Mouse (Mus musculus) forebrain, embryonic 11.5 days (tissue): ENCODE data around the gene Zfp536. TPM values are rescaled to one million over a fixed set of nuclear protein-coding genes. Genes with fewer than 3 reads are reported as not detected.

Experiments
- ATAC-seq: fragments of 200-750 bp; cut with Nextera tagmentation; replicated peaks from 2 replicates; pipeline ENCODE4 v1.8.0; 2017; ENCODE audit warnings: moderate TSS enrichment; ENCODE audit not compliant: low FRiP score
- DNase-seq: peaks from one replicate; pipeline ENCODE4 v3.0.0-alpha.2; 2017; ENCODE audit warnings: low spot score
- H3K27ac ChIP-seq: fragments of 300-500 bp; sonication (generic); 2 replicates; pipeline ENCODE4 v1.5.1; 2014; ENCODE audit warnings: low read depth, low read length
- H3K27me3 ChIP-seq: fragments of 300-500 bp; sonication (generic); 2 replicates; pipeline ENCODE4 v1.6.1; 2014; ENCODE audit warnings: mild to moderate bottlenecking, low read length, mixed read lengths; ENCODE audit not compliant: control insufficient read depth, insufficient read depth
- H3K36me3 ChIP-seq: fragments of 300-500 bp; sonication (generic); 2 replicates; pipeline ENCODE4 v1.6.1; 2014; ENCODE audit warnings: mild to moderate bottlenecking, low read length, moderate library complexity, mixed read lengths; ENCODE audit not compliant: control insufficient read depth, insufficient read depth
- H3K4me1 ChIP-seq: fragments of 300-500 bp; sonication (generic); replicated peaks from 2 replicates; pipeline ENCODE4 v1.6.1; 2014; ENCODE audit warnings: low read length, mixed read lengths; ENCODE audit not compliant: control insufficient read depth, insufficient read depth
- H3K4me2 ChIP-seq: fragments of 300-500 bp; sonication (generic); 2 replicates; pipeline ENCODE4 v1.6.1; 2014; ENCODE audit warnings: low read depth, mild to moderate bottlenecking, low read length, moderate library complexity, mixed read lengths; ENCODE audit not compliant: severe bottlenecking
- H3K4me3 ChIP-seq: fragments of 300-500 bp; sonication (generic); 2 replicates; pipeline ENCODE4 v1.5.1; 2014; ENCODE audit warnings: low read depth, low read length
- H3K9ac ChIP-seq: fragments of 300-500 bp; sonication (generic); 2 replicates; pipeline ENCODE4 v1.6.1; 2014; ENCODE audit warnings: low read length
- H3K9me3 ChIP-seq: fragments of 300-500 bp; sonication (generic); 2 replicates; pipeline ENCODE4 v1.6.1; 2016; ENCODE audit warnings: low read length, mixed read lengths; ENCODE audit not compliant: control insufficient read depth
- WGBS: fragments of 180-500 bp; shearing (Covaris S2); extraction: QIAGEN DNeasy Blood & Tissue Kit; methylation state at CpG from one replicate; pipeline ENCODE4 v1.1.7; 2014; 5-methylcytosine and 5-hydroxymethylcytosine counted together
- polyA plus RNA-seq: library from polyadenylated mRNA; unstranded; fragments of >200 nt; fragmentation: Nextera tagmentation; extraction: Ambion mirVana; gene quantifications from 2 replicates; pipeline ENCODE4 v1.2.1, GENCODE M21; 2014

The Zfp536 gene
- polyA plus RNA-seq, 1 experiment from 2014 or later, result 41.8 TPM

DNA sequence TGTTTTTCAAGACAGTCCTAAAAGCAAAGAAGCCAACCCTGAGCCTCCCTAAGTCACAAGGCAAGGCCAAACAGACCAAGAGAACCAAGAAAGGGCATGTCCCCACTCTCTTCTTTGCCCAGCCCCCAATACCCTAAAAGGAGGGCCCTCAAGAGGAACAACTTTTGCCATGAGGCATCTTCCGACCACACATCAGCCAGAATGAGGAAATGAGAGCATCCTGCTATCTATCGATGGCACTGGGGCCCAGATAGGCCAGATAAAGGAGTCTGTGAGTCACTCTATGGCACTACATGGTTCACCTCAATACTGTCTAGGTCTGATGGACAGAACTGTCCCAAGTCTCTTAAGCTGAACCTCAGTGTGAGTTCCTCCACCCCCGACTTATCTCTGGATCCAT is 335.6 kb downstream of the Zfp536 start:
- WGBS, result 88% methylated on average over 3 of the region's 3 CpGs
- H3K9ac ChIP-seq, result no peak overlapping the region
- H3K4me3 ChIP-seq, result no peak overlapping the region
- no peaks in the 10 kb centered on the region for H3K27me3 ChIP-seq
- DNase-seq (peak; percentile 5), ATAC-seq (no peak)
- H3K4me1 ChIP-seq, result peaks cover 4% of the 10 kb centered on the region; the same call in 1 of the 2 replicates
- no peak overlapping the region for H3K27ac ChIP-seq
- H3K4me2 ChIP-seq, result no peak overlapping the region
- H3K36me3 ChIP-seq, result no peaks in the 10 kb centered on the region
- no peaks in the 10 kb centered on the region for H3K9me3 ChIP-seq

DNA sequence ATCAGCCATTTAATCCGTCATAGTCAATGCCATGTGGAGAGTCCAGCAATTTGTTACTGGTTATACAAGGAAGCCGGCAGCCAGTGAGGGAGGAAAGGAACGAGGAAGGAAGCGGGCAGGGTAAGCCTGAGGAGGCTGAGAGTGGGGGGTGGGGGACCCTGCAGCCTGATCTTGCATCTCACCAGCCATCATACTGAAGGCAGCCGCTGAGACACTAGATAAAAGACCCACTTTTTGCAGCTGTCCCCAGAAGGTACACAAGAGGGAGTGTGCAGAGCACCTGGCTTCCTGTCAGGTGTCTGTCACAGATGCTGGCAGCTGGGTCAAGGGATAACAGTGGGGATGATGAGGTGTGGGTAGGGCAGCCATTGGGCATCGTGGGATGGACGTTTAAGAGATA is 340.3 kb downstream of the Zfp536 start:
- WGBS, result 64% methylated on average over 7 of the region's 7 CpGs
- no peak overlapping the region for H3K4me3 ChIP-seq
- no peaks in the 10 kb centered on the region for H3K27me3 ChIP-seq
- H3K36me3 ChIP-seq, result no peaks in the 10 kb centered on the region
- H3K4me2 ChIP-seq, result no peak overlapping the region
- 0 out of 2 replicates have a peak, but pooled peaks cover 5% of the 10 kb centered on the region for H3K4me1 ChIP-seq
- no peak overlapping the region for H3K9ac ChIP-seq
- no peak overlapping the region for H3K27ac ChIP-seq
- ATAC-seq (no peak), DNase-seq (peak; percentile 35)
- H3K9me3 ChIP-seq, result no peaks in the 10 kb centered on the region

DNA sequence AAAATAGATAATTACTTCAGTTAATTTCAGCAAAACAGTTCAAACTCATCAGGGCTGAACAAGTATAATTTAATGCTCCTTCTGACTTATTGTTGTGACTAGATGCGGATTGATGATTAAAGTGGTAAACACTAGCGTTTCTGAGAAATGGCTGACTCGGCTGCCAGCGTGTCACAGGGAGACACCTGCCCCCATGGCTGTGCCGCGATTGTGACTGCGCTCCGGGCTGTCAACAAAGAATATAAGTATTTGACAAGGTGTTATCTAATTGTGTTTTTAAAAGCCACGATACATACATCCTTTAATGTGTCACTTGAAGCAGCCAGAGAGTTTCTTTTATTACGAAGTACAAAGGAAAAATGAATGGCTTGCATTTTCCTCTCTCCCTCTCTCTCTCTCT is 342.0 kb downstream of the Zfp536 start:
- 77% methylated on average over 10 of the region's 10 CpGs for WGBS
- H3K27me3 ChIP-seq, result no peaks in the 10 kb centered on the region
- H3K9ac ChIP-seq, result no peak overlapping the region
- no peak for ATAC-seq
- peak; percentile 38 for DNase-seq
- no peak overlapping the region for H3K27ac ChIP-seq
- H3K4me1 ChIP-seq, result 0 out of 2 replicates have a peak, but pooled peaks cover 5% of the 10 kb centered on the region
- H3K4me2 ChIP-seq, result no peak overlapping the region
- no peaks in the 10 kb centered on the region for H3K9me3 ChIP-seq
- H3K36me3 ChIP-seq, result no peaks in the 10 kb centered on the region
- no peak overlapping the region for H3K4me3 ChIP-seq

DNA sequence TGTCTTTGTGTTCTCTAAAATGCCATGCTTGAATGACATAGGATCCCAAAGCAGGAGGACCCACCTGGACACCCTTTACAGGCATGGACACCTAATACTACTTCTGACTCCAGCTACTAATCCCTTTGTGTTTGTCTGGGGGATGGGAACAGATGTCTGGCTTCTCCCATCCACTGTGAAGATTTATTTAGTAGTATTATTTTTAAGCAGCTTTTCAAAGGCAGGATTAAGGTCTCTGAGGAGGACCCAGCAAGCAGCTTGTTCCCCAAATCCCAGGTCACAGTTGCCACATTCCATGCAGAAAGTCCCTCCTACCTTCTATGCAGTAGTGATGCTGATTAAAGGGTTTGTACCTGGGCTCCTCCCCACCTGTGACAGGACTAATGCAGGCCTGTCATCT is 347.4 kb downstream of the Zfp536 start:
- no peaks in the 10 kb centered on the region for H3K4me1 ChIP-seq
- H3K4me3 ChIP-seq, result no peak overlapping the region
- DNase-seq (no peak), ATAC-seq (no peak)
- no peak overlapping the region for H3K4me2 ChIP-seq
- H3K9me3 ChIP-seq, result no peaks in the 10 kb centered on the region
- no peak overlapping the region for H3K9ac ChIP-seq
- no peaks in the 10 kb centered on the region for H3K36me3 ChIP-seq
- H3K27me3 ChIP-seq, result no peaks in the 10 kb centered on the region
- no peak overlapping the region for H3K27ac ChIP-seq

DNA sequence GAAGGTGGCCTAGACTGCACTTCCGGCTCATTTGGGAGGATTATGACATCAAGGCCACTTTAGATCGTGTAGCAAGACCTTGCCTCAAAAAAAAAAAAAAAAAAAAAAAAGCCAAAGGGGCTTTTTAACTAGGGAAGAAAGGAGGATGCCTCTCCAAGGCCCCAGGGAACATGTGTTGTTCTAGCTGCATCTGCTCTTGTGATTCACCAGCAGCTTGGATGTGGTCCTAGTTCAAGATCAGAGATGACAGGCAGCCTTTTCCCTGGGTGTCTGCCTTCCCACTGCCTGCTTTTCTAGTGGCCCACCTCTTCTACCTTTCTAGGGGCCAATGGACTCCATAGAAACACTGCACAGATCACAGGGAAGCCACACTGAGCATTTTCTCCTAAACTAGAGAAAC is 350.5 kb downstream of the Zfp536 start:
- DNase-seq (no peak), ATAC-seq (no peak)
- Histone ChIP-seq H3K4me1 (no peaks in the 10 kb centered on the region), H3K4me2 (no peak overlapping the region), H3K27ac (no peak overlapping the region), H3K27me3 (no peaks in the 10 kb centered on the region), H3K9ac (no peak overlapping the region), H3K36me3 (no peaks in the 10 kb centered on the region), H3K9me3 (no peaks in the 10 kb centered on the region), H3K4me3 (no peak overlapping the region)
- WGBS, result 60% methylated on average over 2 of the region's 2 CpGs

Other genes starting within 250 kb of the Zfp536 start
- gene Uri1, start 249.9 kb upstream of the Zfp536 start, polyA plus RNA-seq, result 50.5 and 51.4 TPM in 2 replicates